Mouse (Mus musculus) cerebellum, adult 2 months (tissue): ENCODE results near the gene Agpat1.

Experiments
- CTCF ChIP-seq: fragments of 200-500 bp; IDR thresholded peaks from 2 replicates; pipeline ENCODE4 v1.5.1; 2011; ENCODE audit warnings: low read depth, mild to moderate bottlenecking, control low read depth, low read length, moderate library complexity, borderline replicate concordance; ENCODE audit not compliant: insufficient read depth
- POLR2A ChIP-seq: fragments of 200-500 bp; IDR thresholded peaks from 2 replicates; pipeline ENCODE4 v1.6.1; 2011; ENCODE audit warnings: low read length, control low read depth, borderline replicate concordance; ENCODE audit not compliant: insufficient read depth

DNA sequence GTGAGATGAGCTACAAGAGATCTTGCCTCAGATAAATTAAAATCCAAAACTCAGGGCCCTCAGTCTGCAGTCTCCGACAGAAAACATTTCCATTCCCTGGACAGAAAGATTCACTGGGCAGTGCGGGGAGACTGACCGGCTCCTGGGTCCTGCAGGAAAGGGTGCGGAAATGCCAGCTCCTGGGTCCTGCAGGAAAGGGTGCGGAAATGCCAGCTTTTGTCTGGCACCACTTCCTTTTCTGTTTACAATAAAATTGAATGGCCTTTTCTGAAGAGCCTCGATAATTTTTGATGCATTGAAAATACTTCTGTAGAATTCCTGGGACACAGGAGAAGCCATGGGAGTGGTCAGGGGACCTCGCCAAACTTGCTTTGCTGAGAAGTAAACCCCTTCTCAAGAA lies 44.9 kb upstream of the Agpat1 start:
- no peak for TF ChIP-seq CTCF
- TF ChIP-seq POLR2A = no peak
